Mouse (Mus musculus) mouse trophoblast stem cell (cell line): ENCODE data around the gene Cfap157.

Experiments used
- in situ Hi-C, 2 experiments: fragments of 300-500 bp; cut with MseI, MboI; formaldehyde crosslinking; loops; 2 replicates in 1 of 2; 3 replicates in 1 of 2; pipeline ENCODE4 v1.15.1; 2025

Cfap157 gene

GRCm38 (mm10) chr2:32781710-32782109, 2.5 kb downstream of the Cfap157 start:
- in situ Hi-C loops: no loop called here

DNA sequence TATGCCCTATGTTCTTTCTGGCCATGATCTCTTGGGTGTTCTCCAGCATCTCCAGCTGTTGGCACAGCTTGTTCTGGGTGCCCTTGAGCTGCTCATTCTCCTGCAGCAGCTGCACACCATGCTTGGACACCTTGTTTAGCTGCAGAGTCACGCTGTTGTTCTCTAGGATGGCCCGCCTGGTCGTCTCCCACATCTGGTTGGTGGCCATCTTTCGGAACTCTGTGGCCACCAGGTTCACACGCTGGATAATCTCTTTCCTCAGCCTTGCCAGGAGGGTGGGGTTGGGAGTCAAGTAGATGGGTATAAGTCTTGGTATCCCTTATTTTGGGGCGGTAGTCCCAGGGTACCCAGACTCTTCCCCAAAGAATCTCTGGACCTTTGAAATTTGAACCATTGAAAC, 4.5 kb downstream of the Cfap157 start:
- in situ Hi-C loops: loop anchor here in 1 of 2 experiments (5.0 kb wide), 1 partner anchor 73 kb away; no protein-coding TSS in a partner anchor

DNA sequence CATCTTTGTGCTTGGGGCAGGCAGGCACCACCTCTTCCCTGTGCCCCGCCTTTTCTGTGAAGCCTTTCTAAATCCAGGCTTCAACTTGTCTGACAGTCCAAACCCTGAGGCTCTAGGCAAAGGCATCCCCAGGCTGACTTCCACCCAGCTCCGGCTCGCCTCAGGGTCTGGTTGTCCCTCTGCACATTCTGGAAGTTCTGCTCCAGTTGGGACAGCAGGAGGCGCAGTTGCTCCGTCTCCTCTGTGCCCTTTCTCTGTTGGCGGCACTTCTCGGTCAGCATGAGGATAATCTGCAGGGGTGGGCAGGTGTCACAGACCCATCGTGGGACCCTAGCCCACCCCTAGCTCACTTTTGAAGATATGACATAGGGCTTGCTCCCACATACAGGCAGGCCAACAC, 5.1 kb downstream of the Cfap157 start:
- in situ Hi-C loops: loop anchor here in 1 of 2 experiments (5.0 kb wide), 1 partner anchor 73 kb away; no protein-coding TSS in a partner anchor

DNA sequence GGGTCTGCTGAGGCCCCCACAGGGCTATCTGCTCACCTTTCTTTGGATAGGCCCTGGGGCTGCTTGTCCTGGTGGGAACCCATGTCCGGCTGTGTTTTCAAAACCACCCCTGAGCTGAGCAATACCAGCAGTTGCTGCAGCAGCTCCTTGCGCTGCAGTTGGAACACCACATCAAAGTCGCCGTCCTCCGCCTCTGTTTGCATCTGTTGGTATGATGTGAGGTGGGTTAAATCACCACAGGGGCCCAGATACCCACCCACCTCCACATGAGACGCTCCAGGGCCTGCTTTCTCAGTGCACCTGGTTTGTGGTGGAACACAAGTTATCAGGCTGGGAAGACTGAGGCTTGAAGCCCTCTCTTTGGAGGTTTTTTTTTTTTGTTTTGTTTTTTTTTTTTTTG, 6.1 kb downstream of the Cfap157 start:
- in situ Hi-C loops: loop anchor here in 1 of 2 experiments (5.0 kb wide), 1 partner anchor 74 kb away; no protein-coding TSS in a partner anchor

- in situ Hi-C loops: loop anchor here in 1 of 2 experiments (5.0 kb wide), 1 partner anchor 76 kb away; no protein-coding TSS in a partner anchor
Observed at GRCm38 (mm10) chr2:32776192-32776591, 8.0 kb downstream of the Cfap157 start.

DNA sequence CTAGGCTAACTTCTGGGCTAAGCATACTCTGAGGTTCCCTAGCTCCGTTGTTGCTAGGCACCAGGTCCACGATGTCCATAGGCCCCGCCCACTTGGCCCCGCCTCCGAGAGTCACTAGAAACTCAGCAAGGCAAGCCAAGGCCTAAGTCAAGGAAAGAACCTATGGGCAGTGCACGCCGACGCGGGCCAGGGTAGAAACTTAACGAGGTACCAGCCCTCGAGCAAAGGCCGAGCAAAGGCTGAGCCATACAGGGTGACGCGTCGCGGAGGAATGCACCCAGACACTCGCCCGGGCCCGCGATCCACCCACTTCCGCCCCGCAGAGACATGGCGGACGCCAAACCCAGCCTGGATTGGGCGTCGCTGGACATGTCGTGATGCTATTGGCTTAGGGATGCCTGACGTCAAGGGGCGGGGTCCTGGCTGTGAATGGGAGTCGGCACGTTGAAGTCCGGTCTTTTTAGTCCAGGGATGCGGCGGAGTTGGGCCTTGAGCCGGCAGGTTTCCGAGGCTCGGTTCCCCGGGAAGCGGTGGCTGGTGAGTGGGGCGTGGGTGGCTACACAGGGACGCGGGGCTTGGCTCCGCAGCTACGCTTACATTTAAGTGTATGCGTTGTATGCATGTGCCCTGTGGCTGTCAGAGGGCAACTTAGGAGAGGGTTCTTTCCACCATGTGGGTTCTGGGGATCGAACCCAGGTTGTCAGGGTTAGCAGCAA, 8.7 kb downstream of the Cfap157 start, which contains the start of the genes Ttc16 and Ptrh1:
Gene Ttc16 (minus strand): TSS at position 275 of the 716 bp plus-strand sequence.
Gene Ptrh1 (plus strand): TSS at position 428 of the 716 bp plus-strand sequence.
- in situ Hi-C loops: loop anchor here in 1 of 2 experiments (5.0 kb wide), 1 partner anchor 77 kb away; no protein-coding TSS in a partner anchor

- in situ Hi-C loops: no loop called here
Observed at GRCm38 (mm10) chr2:32772626-32773279, 11.5 kb downstream of the Cfap157 start.

DNA sequence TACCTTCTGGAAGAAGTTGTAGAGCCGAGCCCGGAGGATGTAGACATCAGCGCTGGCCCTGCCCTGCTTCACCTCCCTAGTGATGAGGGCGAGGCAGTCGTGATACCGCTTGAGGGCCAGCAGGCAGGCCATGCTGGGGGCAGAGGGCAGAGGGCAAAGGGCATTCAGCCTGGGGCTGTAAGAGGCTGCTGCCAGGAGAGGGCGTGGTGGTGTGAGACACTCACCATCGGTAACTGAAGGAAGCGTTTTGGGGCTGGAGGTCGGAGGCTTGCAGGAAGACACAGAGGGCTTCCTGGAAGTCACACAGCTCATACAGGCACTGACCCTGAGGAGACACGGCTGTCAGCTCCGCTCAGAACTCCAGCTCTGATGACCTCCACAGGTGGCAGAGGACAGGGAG, 12.3 kb downstream of the Cfap157 start:
- in situ Hi-C loops: no loop called here

DNA sequence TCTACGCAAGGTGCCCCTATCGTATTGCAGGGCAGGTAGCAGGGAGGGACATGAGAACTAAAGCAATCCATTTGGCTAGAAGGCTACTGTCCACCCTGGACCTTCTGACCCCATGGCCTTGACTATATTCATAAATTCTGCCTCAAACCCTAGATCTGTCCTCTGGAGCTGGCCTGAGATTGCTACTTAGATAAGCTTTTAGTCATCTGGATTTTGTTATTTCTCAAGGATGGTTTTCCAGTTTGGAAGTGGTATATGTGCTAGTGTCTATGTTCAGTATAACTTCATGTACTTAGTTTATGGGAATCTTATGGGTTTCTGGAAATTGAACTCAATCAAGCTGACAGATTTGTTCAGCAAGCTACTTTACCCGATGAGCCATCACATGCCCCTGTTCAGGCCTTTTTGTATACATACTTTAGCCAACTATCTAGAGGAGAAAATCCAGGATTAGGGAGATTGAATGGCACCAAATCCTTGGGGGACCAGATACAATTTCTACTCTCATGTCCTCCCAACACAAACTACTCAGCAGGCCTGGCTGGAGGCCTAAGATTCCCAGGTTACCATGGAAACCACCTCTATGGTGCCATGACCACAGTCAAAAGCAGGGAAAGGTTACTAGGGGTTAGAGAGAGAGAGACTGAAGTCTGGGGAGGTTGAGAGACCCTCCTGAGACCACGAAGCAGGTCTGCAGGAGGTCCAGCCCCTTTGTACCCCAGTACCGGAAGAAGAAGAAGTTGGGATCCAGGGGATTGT, 14.7 kb downstream of the Cfap157 start:
- in situ Hi-C loops: no loop called here

DNA sequence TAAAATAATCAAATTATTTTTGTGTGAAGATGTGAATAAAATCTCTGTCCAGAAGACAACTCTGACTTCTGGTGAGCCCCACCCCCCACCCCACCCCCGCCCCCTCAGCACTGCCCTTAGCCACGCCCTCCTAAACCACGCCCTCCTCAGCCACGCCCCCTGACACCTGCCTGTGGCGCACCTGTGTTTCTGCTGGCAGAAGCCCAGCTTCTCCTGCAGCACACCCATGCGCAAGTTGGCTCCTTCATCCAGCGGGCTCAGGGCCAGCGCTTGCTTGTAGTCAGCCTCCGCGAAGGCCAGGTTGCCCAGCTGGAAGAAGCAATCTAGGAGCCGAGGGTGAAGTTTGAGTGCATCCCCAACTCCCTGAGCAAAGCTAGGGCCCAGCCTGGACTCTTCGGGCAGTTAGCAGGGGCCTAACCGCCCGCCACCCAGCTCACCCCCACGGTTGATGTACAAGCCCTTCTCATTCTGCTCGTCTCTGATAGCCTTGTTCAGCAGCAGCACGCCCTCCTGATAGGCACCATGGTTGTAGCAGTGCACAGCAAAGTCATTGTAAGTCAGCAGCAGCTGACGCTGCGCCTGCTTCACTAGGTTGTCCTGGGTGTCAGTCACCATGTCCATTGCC, 15.5 kb downstream of the Cfap157 start:
- in situ Hi-C loops: no loop called here

- in situ Hi-C loops: no loop called here
Observed at GRCm38 (mm10) chr2:32767241-32767640, 17.0 kb downstream of the Cfap157 start.

DNA sequence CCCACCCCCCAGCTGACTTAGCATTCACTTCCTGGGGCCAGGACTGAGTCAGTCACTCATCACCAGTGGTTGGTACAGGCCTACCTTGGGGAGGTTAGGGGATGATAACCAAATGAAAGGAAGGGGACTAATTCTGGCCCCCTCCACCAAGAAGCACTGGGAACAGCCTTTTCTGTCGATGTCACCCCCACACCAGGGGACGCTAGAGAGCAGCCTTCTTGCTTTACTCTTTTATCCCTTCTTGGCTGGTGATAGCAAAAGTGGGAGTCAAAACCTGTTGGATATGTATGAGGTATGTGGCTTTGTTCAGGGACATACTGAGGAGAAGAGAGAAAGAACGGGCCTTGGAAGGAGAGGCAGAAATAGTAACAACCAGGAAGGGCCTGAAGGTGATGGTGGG, 20.9 kb downstream of the Cfap157 start:
- in situ Hi-C loops: no loop called here

GRCm38 (mm10) chr2:32761859-32762258, 22.4 kb downstream of the Cfap157 start:
- in situ Hi-C loops: no loop called here

- in situ Hi-C loops: no loop called here
Observed at GRCm38 (mm10) chr2:32761361-32761760, 22.9 kb downstream of the Cfap157 start.

- in situ Hi-C loops: loop anchor here in 1 of 2 experiments (5.0 kb wide), 1 partner anchor 47 kb away; the partner anchor contains the start of gene Cdk9
Observed at GRCm38 (mm10) chr2:32759001-32759400, 25.2 kb downstream of the Cfap157 start.

DNA sequence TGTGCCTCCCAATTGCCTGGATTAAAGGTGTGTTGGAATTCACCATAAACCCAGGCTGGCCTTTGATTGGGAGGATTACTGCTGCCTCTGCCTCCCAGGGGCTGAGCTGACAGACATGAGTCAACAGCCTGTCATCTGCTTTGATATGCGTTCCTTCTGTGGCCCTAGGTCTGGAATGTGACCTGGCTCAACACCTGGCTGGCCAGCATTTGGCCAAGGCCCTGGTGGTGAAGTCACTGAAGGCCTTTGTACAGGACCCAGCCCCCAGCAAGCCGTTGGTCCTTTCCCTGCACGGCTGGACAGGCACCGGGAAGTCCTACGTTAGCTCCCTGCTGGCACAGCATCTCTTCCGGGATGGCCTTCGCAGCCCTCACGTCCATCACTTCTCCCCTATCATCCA, 25.7 kb downstream of the Cfap157 start:
- in situ Hi-C loops: loop anchor here in 1 of 2 experiments (5.0 kb wide), 1 partner anchor 46 kb away; the partner anchor contains the start of gene Cdk9

DNA sequence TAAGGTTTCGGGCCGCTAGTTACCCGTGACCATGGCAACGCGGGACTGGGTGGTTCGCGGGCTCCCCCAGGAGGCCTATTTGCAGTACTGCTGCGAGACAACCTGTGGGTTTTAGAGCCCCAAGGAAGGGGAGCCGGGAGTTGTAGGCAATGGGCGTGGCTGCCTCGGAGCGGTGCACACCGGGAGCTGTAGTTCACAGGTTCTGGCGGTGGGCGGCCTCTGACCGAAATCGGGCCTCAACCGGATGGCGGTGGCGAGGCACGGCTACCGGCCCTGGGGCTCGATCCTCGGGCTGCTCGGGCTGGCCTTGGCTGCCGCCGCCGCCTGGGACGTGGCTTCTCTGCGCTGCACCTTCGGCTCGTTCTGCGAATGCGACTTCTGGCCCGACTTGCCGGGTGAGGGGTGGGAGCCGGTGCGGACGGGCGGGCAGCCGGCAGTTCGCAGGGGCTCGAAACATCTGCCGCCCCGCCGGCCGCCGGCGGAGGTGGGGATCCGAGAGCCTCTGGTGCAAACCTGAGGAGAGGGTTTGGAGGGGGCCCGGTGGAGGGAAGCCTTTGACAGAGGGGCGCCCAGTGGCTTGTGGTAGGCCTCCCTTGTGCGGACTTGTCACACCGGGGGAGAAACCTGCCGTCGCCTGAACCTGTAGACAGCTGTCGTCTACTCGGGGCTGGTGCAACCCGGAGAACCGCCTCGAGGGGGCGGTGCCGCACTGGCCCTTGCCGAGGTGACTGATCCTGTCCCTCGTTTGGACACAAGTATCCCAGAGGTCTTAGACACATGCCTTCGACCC, 27.0 kb downstream of the Cfap157 start, which contains the start of gene Tor2a:
Gene Tor2a (plus strand): TSS at position 179 of the 790 bp plus-strand sequence.
- in situ Hi-C loops: loop anchor here in 1 of 2 experiments (5.0 kb wide), 1 partner anchor 45 kb away; the partner anchor contains the start of gene Cdk9

DNA sequence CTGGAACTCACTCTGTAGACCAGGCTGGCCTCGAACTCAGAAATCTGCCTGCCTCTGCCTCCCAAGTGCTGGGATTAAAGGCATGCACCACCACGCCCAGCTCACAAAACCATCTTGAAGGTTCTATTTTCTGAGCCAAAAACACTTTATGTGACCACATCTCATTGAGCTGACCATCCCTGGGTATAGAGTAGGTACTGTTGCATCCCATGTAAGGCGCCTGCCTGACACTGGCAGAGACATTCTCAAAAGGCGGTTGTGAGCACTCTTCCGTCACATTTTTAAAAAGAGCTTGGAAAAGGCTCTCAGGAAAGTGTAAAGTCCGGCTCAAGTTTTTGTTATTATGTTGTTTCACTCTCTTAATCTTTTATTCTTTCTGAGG, 27.6 kb downstream of the Cfap157 start:
- in situ Hi-C loops: loop anchor here in 1 of 2 experiments (5.0 kb wide), 1 partner anchor 44 kb away; the partner anchor contains the start of gene Cdk9

GRCm38 (mm10) chr2:32752181-32752580, 32.0 kb downstream of the Cfap157 start:
- in situ Hi-C loops: no loop called here

DNA sequence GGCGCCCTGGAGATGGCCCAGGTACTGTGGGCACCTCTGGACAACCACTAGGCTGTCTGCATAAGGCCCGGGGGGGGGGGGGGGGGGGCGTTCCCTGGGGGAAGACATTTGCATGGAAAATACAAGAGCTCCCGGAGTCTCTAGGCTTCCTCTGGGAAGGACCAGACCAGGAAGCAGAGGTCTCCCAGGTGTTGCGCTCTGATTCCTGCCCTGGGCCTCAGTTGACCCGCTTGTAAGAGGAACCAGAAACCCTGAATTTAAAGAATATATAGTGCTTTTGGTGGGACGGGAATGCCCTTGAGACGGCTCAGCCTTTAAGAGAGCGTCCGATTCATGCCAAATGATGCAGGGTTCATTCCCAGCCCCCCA, 32.6 kb downstream of the Cfap157 start:
- in situ Hi-C loops: no loop called here
